Mouse (Mus musculus) thymus, postnatal 0 days (tissue): ENCODE results near the gene Exosc9. TPM values are rescaled to one million over a fixed set of nuclear protein-coding genes. Genes with fewer than 3 reads are reported as not detected.
A peak's percentile ranks its signal among the peaks of the same experiment; 100 is the strongest.

Source experiments
- DNase-seq: peaks from one replicate; pipeline ENCODE4 v3.0.0-alpha.2; 2015; ENCODE audit warnings: low spot score
- polyA plus RNA-seq: library from polyadenylated mRNA; unstranded; fragments of >200 nt; fragmentation: Nextera tagmentation; extraction: Ambion mirVana; gene quantifications from 2 replicates; pipeline ENCODE4 v1.2.1, GENCODE M21; 2015

Gene Exosc9
- 60.7 and 61.4 TPM in 2 replicates for polyA plus RNA-seq

- DNase-seq, result peak; percentile 90
Measured at GRCm38 (mm10) chr3:36552406-36553047, at the start of gene Exosc9. Gene Exosc9, plus strand, starts transcription at chr3:36552606.

- DNase-seq, result no peak
Measured at GRCm38 (mm10) chr3:36505306-36505705, 47.1 kb upstream of the Exosc9 start.

- no peak for DNase-seq
Measured at GRCm38 (mm10) chr3:36505809-36506735, 46.3 kb upstream of the Exosc9 start.

- DNase-seq, result no peak
Measured at GRCm38 (mm10) chr3:36511491-36511890, 40.9 kb upstream of the Exosc9 start.

GRCm38 (mm10) chr3:36516196-36516595, 36.2 kb upstream of the Exosc9 start:
- no peak for DNase-seq

GRCm38 (mm10) chr3:36521073-36522060, 31.0 kb upstream of the Exosc9 start, which contains the start of gene Gm11549:
Gene Gm11549, minus strand, starts transcription at chr3:36521813.
- DNase-seq, result no peak

GRCm38 (mm10) chr3:36522137-36522536, 30.3 kb upstream of the Exosc9 start:
- DNase-seq, result no peak

GRCm38 (mm10) chr3:36524466-36524865, 27.9 kb upstream of the Exosc9 start:
- no peak for DNase-seq

- DNase-seq, result no peak
Measured at GRCm38 (mm10) chr3:36530345-36530744, 22.1 kb upstream of the Exosc9 start.

GRCm38 (mm10) chr3:36530781-36531180, 21.6 kb upstream of the Exosc9 start:
- no peak for DNase-seq

- no peak for DNase-seq
Measured at GRCm38 (mm10) chr3:36531242-36531641, 21.2 kb upstream of the Exosc9 start.

GRCm38 (mm10) chr3:36531979-36532542, 20.3 kb upstream of the Exosc9 start:
- DNase-seq, result no peak

- no peak for DNase-seq
Measured at GRCm38 (mm10) chr3:36532738-36533137, 19.7 kb upstream of the Exosc9 start.

GRCm38 (mm10) chr3:36533201-36533672, 19.2 kb upstream of the Exosc9 start:
- DNase-seq, result no peak

GRCm38 (mm10) chr3:36536041-36536440, 16.4 kb upstream of the Exosc9 start:
- DNase-seq, result no peak

GRCm38 (mm10) chr3:36537701-36538470, 14.5 kb upstream of the Exosc9 start:
- DNase-seq, result no peak

- DNase-seq, result no peak
Measured at GRCm38 (mm10) chr3:36540756-36541155, 11.7 kb upstream of the Exosc9 start.

- no peak for DNase-seq
Measured at GRCm38 (mm10) chr3:36541399-36541798, 11.0 kb upstream of the Exosc9 start.

GRCm38 (mm10) chr3:36544961-36545360, 7.4 kb upstream of the Exosc9 start:
- DNase-seq, result no peak

GRCm38 (mm10) chr3:36551343-36551742, 1.1 kb upstream of the Exosc9 start:
- no peak for DNase-seq
